Mouse (Mus musculus) lung, embryonic 15.5 days (tissue): ENCODE measurements around the gene Clpp. TPM values are rescaled to one million over a fixed set of nuclear protein-coding genes. Genes with fewer than 3 reads are reported as not detected.

ENCODE experiments used
- ATAC-seq: fragments of 200-750 bp; cut with Nextera tagmentation; 2 replicates; pipeline ENCODE4 v1.8.0; 2017; ENCODE audit warnings: moderate number of reproducible peaks, borderline replicate concordance; ENCODE audit not compliant: low FRiP score, low TSS enrichment; ENCODE audit errors: extremely low read depth
- H3K27ac ChIP-seq: fragments of 300-500 bp; sonication (generic); 2 replicates; pipeline ENCODE4 v1.5.1; 2015; ENCODE audit warnings: moderate library complexity, mild to moderate bottlenecking, inconsistent platforms
- H3K27me3 ChIP-seq: fragments of 300-500 bp; sonication (generic); 2 replicates; pipeline ENCODE4 v1.6.1; 2015; ENCODE audit warnings: inconsistent platforms
- H3K36me3 ChIP-seq: fragments of 300-500 bp; sonication (generic); 2 replicates; pipeline ENCODE4 v1.6.1; 2015; ENCODE audit warnings: inconsistent platforms
- H3K4me1 ChIP-seq: fragments of 300-500 bp; sonication (generic); 2 replicates; pipeline ENCODE4 v1.6.1; 2015; ENCODE audit warnings: inconsistent platforms
- H3K4me2 ChIP-seq: fragments of 300-500 bp; sonication (generic); 2 replicates; pipeline ENCODE4 v1.6.1; 2015; ENCODE audit warnings: inconsistent platforms, mild to moderate bottlenecking, moderate library complexity
- H3K4me3 ChIP-seq: fragments of 300-500 bp; sonication (generic); 2 replicates; pipeline ENCODE4 v1.5.1; 2015; ENCODE audit warnings: mild to moderate bottlenecking, inconsistent platforms
- H3K9ac ChIP-seq: fragments of 300-500 bp; sonication (generic); 2 replicates; pipeline ENCODE4 v1.6.1; 2015; ENCODE audit warnings: inconsistent platforms
- H3K9me3 ChIP-seq: fragments of 300-500 bp; sonication (generic); 2 replicates; pipeline ENCODE4 v1.6.1; 2016; ENCODE audit warnings: inconsistent platforms
- WGBS: fragments of 180-500 bp; shearing (Covaris S2); methylation state at CpG from one replicate; pipeline ENCODE4 v1.1.7; 2015; 5-methylcytosine and 5-hydroxymethylcytosine counted together
- polyA plus RNA-seq: library from polyadenylated mRNA; unstranded; fragments of >200 nt; fragmentation: Nextera tagmentation; extraction: Ambion mirVana; gene quantifications from 2 replicates; pipeline ENCODE4 v1.2.1, GENCODE M21; 2015

Clpp gene
- polyA plus RNA-seq, 1 experiment from 2014 or later, result 135 TPM

- Histone ChIP-seq H3K36me3 (peaks cover 16% of the 10 kb centered on the region), H3K9me3 (no peaks in the 10 kb centered on the region), H3K4me3 (peak overlapping the region; percentile 74), H3K9ac (peak overlapping the region; percentile 56; the same call in 1 of the 2 replicates), H3K4me2 (peak overlapping the region; percentile 89), H3K27me3 (no peaks in the 10 kb centered on the region), H3K27ac (no peak overlapping the region), H3K4me1 (peaks cover 10% of the 10 kb centered on the region)
- ATAC-seq, result no peak
- WGBS, result 69% methylated on average over 7 of the region's 7 CpGs
These were observed 1.1 kb upstream of the Clpp start for GRCm38 (mm10) chr17:56988921-56989430.

- peak overlapping the region; percentile 79 for H3K27ac ChIP-seq
- H3K4me2 ChIP-seq, result peak overlapping the region; percentile 89
- H3K9ac ChIP-seq, result peak overlapping the region; percentile 56
- 1% methylated on average over 25 of the region's 25 CpGs for WGBS
- peaks cover 22% of the 10 kb centered on the region for H3K36me3 ChIP-seq
- H3K9me3 ChIP-seq, result no peaks in the 10 kb centered on the region
- H3K4me1 ChIP-seq, result peaks cover 10% of the 10 kb centered on the region
- ATAC-seq, result peak; percentile 92
- H3K4me3 ChIP-seq, result peak overlapping the region; percentile 74
- no peaks in the 10 kb centered on the region for H3K27me3 ChIP-seq
These were observed 514 bp upstream of the Clpp start for GRCm38 (mm10) chr17:56989467-56990114.

GRCm38 (mm10) chr17:56990966-56991365 lies 861 bp downstream of the Clpp start:
- H3K36me3 ChIP-seq, result peaks cover 36% of the 10 kb centered on the region
- WGBS, result 67% methylated on average over 2 of the region's 2 CpGs
- no peak overlapping the region for H3K27ac ChIP-seq
- no peak for ATAC-seq
- H3K4me1 ChIP-seq, result peaks cover 10% of the 10 kb centered on the region
- H3K27me3 ChIP-seq, result no peaks in the 10 kb centered on the region
- peak overlapping the region; percentile 89 for H3K4me2 ChIP-seq
- no peaks in the 10 kb centered on the region for H3K9me3 ChIP-seq
- H3K4me3 ChIP-seq, result peak overlapping the region; percentile 74
- H3K9ac ChIP-seq, result peak overlapping the region; percentile 81

GRCm38 (mm10) chr17:56995046-56995445 lies 4.9 kb downstream of the Clpp start:
- 86% methylated on average over 8 of the region's 8 CpGs for WGBS
- H3K4me1 ChIP-seq, result peaks cover 16% of the 10 kb centered on the region
- no peaks in the 10 kb centered on the region for H3K27me3 ChIP-seq
- H3K9ac ChIP-seq, result no peak overlapping the region
- H3K36me3 ChIP-seq, result peaks cover 45% of the 10 kb centered on the region
- ATAC-seq, result no peak
- no peak overlapping the region for H3K4me2 ChIP-seq
- no peaks in the 10 kb centered on the region for H3K9me3 ChIP-seq
- no peak overlapping the region for H3K4me3 ChIP-seq
- no peak overlapping the region for H3K27ac ChIP-seq

- no peak overlapping the region for H3K27ac ChIP-seq
- peaks cover 45% of the 10 kb centered on the region for H3K36me3 ChIP-seq
- no peak for ATAC-seq
These were observed 6.4 kb downstream of the Clpp start for GRCm38 (mm10) chr17:56996506-56996905.

GRCm38 (mm10) chr17:56997029-56997667 lies 7.0 kb downstream of the Clpp start, which contains the start of gene Alkbh7:
TSS of gene Alkbh7 (plus strand) at chr17:56997339.
- peak within 1 kb of the TSS; percentile 79 for H3K4me2 ChIP-seq
- H3K27ac ChIP-seq, result peak within 1 kb of the TSS; percentile 63
- H3K27me3 ChIP-seq, result no peaks in the 10 kb centered on the region
- H3K9me3 ChIP-seq, result no peaks in the 10 kb centered on the region
- peaks cover 9% of the 10 kb centered on the region for H3K4me1 ChIP-seq
- peak within 1 kb of the TSS; percentile 83 for H3K4me3 ChIP-seq
- peak within 1 kb of the TSS; percentile 69 for H3K9ac ChIP-seq
- H3K36me3 ChIP-seq, result peaks cover 45% of the 10 kb centered on the region
- ATAC-seq, result peak; percentile 98
- WGBS, result under 1% methylated on average over 38 of the region's 38 CpGs

More at GRCm38 (mm10) chr17:56996506-56996905, 6.4 kb downstream of the Clpp start:
- H3K4me3 ChIP-seq, result peak overlapping the region; percentile 83; the same call in 1 of the 2 replicates
- H3K9me3 ChIP-seq, result no peaks in the 10 kb centered on the region
- 70% methylated on average over 2 of the region's 2 CpGs for WGBS
- no peak overlapping the region for H3K9ac ChIP-seq
- H3K4me2 ChIP-seq, result peak overlapping the region; percentile 79; the same call in 1 of the 2 replicates
- H3K27me3 ChIP-seq, result no peaks in the 10 kb centered on the region
- peaks cover 9% of the 10 kb centered on the region for H3K4me1 ChIP-seq

GRCm38 (mm10) chr17:56999414-56999813 lies 9.3 kb downstream of the Clpp start:
- ATAC-seq, result no peak
- H3K27me3 ChIP-seq, result no peaks in the 10 kb centered on the region
- no peak overlapping the region for H3K4me2 ChIP-seq
- H3K9ac ChIP-seq, result no peak overlapping the region
- no peak overlapping the region for H3K4me3 ChIP-seq
- no peak overlapping the region for H3K27ac ChIP-seq
- H3K4me1 ChIP-seq, result peaks cover 9% of the 10 kb centered on the region
- 88% methylated on average over 9 of the region's 9 CpGs for WGBS
- peaks cover 44% of the 10 kb centered on the region for H3K36me3 ChIP-seq
- no peaks in the 10 kb centered on the region for H3K9me3 ChIP-seq

GRCm38 (mm10) chr17:56999968-57000609 lies 10.0 kb downstream of the Clpp start, which contains the start of gene Pspn:
TSS of gene Pspn (minus strand) at chr17:57000018.
- 83% methylated on average over 9 of the region's 9 CpGs for WGBS
- H3K27ac ChIP-seq, result no peak within 1 kb of the TSS

GRCm38 (mm10) chr17:57001228-57001627 lies 11.1 kb downstream of the Clpp start:
- no peak overlapping the region for H3K4me3 ChIP-seq
- no peak overlapping the region for H3K9ac ChIP-seq
- peaks cover 41% of the 10 kb centered on the region for H3K36me3 ChIP-seq
- H3K27ac ChIP-seq, result no peak overlapping the region
- no peaks in the 10 kb centered on the region for H3K9me3 ChIP-seq
- 51% methylated on average over 8 of the region's 8 CpGs for WGBS
- H3K4me2 ChIP-seq, result no peak overlapping the region
- H3K4me1 ChIP-seq, result peaks cover 9% of the 10 kb centered on the region
- no peaks in the 10 kb centered on the region for H3K27me3 ChIP-seq
- no peak for ATAC-seq

More at GRCm38 (mm10) chr17:56999968-57000609, 10.0 kb downstream of the Clpp start, which contains the start of gene Pspn:
- Histone ChIP-seq H3K9me3 (no peaks in the 10 kb centered on the region), H3K27me3 (no peaks in the 10 kb centered on the region), H3K9ac (no peak within 1 kb of the TSS), H3K4me2 (no peak within 1 kb of the TSS), H3K4me1 (peaks cover 9% of the 10 kb centered on the region), H3K4me3 (no peak within 1 kb of the TSS), H3K36me3 (peaks cover 42% of the 10 kb centered on the region)
- ATAC-seq, result no peak

- Histone ChIP-seq H3K27me3 (no peaks in the 10 kb centered on the region), H3K9me3 (no peaks in the 10 kb centered on the region), H3K4me3 (no peak overlapping the region), H3K4me2 (no peak overlapping the region), H3K27ac (no peak overlapping the region), H3K9ac (no peak overlapping the region), H3K4me1 (no peaks in the 10 kb centered on the region), H3K36me3 (peaks cover 67% of the 10 kb centered on the region)
- 86% methylated on average over 7 of the region's 7 CpGs for WGBS
- ATAC-seq, result no peak
These were observed 13.9 kb downstream of the Clpp start for GRCm38 (mm10) chr17:57003994-57004393.

GRCm38 (mm10) chr17:57007137-57007905 lies 17.2 kb downstream of the Clpp start:
- Histone ChIP-seq H3K4me2 (no peak overlapping the region), H3K9me3 (no peaks in the 10 kb centered on the region), H3K4me3 (no peak overlapping the region), H3K27me3 (no peaks in the 10 kb centered on the region), H3K27ac (no peak overlapping the region), H3K4me1 (peaks cover 15% of the 10 kb centered on the region), H3K36me3 (peaks cover 61% of the 10 kb centered on the region), H3K9ac (no peak overlapping the region)
- no peak for ATAC-seq
- 89% methylated on average over 13 of the region's 13 CpGs for WGBS
